Mouse (Mus musculus): ENCODE results near the gene Recql.
"Not testable (repeated sequence)": the region's sequence is repeated elsewhere in the genome, so short reads cannot be mapped to it uniquely, and the experiment has no call there.

Recql gene

DNA sequence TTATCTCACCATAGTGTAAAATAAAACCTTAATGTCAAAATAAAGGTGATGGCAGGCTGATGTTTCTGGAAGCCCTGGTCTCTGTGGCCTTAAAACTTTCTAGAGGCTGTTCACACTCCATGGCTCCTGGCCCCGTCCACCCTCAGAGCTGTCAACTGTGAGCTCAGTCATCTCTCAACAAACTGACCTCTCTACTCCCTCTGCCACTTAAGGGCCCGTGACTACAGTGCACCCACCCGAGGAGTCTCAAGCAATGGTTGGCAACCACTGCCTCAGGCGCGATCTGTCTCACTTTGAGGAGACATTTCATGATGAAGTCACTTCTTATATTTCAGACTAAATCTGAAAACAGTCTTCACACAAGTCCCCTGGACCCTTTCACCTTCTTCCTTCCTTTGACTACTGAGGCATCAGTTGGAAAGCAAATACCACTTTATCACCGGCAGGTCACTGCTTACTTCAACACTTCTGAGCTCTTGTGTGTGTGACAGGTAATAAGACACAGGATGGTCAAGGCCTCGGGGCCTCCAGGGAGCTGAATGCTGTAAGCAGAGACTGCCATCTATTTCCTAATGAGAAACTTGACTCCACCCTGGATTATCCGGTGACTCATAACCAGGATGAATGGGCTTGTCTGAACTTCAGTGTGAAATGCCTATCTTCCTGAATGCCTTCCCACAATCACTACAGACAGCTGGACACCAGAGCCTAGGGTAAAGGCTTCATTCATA is 21.0 kb downstream of the Recql start:
- no peak for DNase-seq (ENCODE audit: low read depth, low spot score)

DNA sequence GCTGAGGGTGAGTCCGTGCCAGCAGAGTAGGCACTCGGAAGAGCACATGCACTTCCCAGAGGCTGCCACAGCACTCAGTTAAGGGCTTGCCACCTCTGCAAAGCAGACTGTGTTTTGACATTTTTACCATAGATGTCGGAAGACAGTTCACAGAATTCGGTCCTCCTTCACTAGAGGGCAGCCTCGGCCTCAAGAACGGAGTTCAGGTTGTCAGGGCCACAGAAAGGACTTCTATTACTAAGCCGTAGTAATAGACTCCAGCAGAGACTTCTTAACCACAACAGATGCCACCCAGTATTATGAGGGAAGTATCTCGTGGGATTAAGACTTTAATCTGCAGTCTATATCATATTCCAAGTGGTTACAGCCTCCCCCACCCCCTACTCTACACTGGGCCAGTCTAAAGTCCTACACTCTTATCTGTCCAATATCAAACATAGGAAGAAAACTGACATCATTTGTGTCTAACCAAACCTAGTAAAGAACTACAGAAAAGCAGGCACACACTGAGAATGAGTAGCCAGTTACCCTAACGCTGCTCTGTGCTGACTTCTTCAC is 23.8 kb downstream of the Recql start:
- peak; percentile 21 for DNase-seq (ENCODE audit: low read depth, low spot score)

DNA sequence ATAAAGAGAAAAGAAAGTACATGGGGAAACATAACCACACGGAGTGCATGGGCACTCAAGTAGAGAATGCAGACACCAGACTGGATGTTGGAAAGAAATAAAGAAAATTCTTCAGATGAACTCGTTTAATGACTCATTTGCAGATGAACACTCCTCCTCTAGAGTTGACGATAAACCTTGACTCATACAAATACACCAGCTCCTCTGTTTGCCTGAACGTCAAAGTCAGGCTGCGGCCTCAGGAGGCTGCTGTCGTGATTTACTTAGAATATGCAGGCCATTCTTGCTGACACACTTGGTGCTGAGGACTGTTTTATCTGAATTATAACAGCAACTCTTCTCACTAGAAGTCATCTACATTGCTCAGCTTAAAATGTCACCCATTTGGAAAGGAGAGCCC is 24.9 kb downstream of the Recql start:
- no peak for DNase-seq (ENCODE audit: low read depth, low spot score)

DNA sequence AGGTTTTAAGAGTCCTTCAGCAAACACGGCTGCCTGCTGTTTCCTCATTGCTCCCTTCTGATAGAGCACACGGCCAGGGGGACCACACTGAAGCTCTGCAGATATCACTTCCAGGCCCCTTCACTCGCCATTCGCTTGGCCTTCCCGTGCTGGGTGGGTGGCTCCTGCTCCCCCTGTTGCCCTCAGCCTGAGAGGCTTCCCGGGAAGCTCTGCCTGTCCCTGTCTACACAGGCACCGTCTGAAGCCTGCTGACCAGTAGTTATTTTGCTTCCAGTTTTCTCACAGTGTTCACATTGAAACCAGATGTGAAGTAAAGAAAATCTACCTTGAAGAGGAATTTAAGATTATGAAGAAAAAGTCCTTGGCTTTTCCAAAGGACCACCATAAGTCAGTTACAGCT is 29.8 kb downstream of the Recql start:
- DNase-seq (ENCODE audit: low read depth, low spot score) = no peak

DNA sequence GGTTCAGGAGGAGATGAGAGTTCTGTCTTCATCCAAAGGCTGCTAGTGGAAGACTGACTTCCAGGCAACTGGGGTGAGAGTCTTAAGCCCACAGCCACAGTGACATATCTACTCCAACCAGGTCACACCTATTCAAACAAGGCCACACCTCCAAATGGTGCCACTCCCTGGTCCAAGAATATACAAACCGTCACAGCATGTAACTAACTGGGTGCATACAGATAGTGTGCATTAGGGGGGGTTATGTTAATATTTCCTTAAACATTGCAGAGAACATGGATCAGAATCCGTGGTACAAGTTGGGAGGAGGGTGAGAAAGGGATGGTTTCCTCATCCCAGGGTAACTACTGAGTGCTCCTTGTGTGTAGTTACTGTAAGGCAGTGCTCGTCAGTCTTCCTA is 34.8 kb downstream of the Recql start:
- not testable (repeated sequence) for DNase-seq (ENCODE audit: low read depth, low spot score)

DNA sequence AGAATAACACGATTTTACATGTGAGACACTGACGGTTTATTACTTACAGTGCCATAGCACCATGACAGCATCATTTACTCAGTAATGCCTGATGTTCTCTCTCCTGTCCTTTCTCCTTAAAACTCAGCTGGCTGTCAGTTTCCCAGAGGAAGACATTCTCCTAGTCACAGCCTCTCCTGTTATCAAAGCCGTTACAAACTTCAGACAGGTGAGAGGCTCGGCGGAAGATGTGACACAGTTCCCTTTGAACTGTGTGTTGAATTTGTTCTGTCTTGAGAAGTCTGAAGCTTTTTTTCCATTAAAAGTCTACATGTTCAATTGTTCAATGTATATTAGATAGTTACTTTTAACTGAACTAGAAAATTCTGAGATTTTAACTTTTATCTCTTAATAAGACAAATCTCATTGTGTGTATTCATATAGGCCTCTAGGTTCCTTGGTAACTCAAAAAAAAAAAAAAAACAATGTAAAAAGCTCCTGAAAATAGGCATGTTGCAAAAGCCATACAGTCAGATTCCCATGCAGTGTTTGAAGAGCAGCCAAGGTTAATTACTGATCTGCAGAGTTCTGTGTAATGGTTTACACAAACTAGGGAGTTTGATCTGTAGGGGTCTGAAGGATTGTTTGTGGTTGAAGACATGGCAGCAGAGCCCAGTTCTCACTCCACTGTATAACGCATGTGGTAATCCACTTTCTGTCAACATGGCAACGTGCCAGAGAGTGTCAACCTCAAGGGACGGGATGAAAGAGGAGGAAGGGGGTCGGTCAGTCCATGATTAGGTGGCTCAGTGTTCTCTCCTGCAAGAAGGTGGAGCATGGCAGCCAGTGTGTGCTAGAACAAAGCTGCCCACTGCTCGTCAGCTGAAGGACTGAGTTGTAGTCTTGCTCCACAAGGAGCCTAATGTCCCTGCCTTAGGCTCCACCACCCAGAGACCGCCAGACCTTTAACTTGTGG is 39.2 kb downstream of the Recql start:
- DNase-seq (ENCODE audit: low read depth, low spot score) = no peak

DNA sequence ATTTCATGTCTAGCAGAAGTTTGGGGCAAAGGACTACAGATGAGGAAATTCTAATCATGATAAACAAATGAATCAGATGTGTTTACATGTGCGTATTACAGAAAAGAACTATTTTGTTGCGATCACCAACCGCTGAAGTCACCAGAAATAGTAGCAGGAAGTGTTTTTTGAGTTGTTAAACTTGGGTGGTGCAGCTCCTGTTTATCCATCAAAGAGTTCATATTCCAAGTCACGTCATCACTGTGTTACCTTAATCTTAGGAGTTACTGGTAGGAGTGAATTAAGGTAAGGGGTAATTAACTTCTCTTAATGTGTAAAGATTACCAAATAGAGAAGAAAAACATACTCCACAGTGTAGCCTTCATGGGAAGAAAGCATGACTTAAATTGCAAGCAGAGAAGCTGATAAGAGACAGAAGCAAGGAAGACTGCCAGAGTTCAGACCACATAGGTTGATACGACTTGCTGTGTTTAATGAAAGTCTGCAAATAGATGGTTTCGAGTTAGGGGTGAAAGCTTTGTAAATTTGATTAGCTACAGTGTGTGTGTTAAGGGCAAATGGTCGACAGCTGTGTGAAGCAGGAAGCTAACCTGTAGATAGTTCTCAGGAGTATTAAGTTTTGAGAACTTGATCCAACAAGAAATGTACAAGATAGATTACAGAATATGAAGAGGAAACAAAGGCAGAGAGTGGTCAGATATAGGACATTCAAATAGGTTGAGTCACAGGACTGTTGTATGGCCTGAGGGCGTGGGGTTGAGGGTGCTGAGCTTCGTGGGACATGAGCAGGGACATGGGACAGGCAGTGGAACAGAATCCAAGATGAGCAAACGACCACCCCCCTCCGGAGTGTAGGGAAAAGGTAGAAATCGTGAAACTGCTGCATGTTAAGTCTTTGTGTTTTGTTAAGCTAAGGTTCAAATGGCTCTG is 40.4 kb downstream of the Recql start:
- no peak for DNase-seq (ENCODE audit: low read depth, low spot score)

DNA sequence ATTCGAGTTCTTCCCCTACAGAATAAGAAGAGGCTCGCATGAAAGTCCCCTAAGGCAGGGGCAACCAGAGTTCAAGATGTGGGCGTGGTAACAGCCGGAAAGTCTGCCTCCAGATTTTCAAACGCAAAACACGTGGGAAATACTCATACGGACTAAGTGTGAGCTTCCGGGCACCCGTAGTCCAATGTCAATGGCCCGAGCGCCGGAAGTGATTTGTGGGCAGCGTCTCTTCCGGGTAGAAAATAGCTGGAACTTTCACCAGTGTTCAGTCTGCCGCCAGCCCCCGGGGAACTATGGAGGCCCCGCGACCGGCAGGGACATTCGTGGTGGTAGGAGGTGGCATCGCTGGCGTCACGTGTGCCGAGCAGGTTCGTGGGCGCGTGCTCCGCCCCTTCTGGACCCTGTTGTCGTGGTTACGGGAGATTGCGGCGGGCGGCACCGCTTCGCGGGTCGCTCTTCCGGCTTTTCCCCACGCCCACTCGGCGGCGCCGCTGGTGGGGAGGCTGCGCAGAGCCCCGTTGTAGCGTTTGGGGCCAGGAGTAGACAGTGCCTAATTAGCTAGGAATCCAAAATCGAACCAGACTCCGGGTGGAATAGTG is 41.3 kb downstream of the Recql start, which contains the start of gene Pyroxd1:
TSS of gene Pyroxd1 (plus strand) at position 215 of the 599 bp plus-strand sequence.
- DNase-seq (ENCODE audit: low read depth, low spot score) = peak; percentile 83

DNA sequence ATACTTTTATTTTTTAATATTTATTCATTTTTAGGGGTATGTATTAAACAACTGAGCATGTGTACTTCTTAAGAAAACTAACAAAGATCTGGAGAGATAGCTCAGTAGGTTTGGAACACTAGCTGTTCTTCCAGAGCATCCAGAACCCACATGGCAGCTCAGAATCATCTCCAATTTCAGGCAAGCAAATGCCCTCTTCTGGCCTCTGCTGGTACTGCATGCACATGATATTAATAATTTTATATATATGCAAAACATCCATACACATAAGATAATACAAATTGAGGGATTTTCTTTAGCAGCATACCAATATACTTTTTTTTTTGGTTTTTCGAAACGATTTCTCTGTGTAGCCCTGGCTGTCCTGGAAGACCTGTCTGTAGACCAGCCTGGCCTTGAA is 43.3 kb downstream of the Recql start:
- DNase-seq (ENCODE audit: low read depth, low spot score) = peak; percentile 19

DNA sequence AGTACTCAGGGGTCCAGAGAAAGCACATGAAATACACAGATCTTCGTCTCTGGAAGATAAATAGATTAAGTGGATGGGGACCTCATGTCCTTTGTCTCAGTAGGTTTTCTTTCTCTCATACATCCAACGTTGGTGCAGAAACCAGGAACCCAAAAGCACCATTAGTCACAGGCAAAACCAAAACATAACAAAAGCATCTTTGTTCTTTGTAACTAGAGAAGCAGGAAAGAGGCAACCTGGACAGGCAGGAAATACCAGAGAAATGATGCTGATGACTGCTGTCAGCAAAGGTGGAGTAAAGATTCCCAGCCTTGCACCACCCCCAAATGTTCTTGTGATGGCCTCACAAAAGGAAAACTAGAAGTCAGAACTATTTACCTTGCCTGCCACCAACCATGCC is 47.3 kb downstream of the Recql start:
- DNase-seq (ENCODE audit: low read depth, low spot score) = no peak

DNA sequence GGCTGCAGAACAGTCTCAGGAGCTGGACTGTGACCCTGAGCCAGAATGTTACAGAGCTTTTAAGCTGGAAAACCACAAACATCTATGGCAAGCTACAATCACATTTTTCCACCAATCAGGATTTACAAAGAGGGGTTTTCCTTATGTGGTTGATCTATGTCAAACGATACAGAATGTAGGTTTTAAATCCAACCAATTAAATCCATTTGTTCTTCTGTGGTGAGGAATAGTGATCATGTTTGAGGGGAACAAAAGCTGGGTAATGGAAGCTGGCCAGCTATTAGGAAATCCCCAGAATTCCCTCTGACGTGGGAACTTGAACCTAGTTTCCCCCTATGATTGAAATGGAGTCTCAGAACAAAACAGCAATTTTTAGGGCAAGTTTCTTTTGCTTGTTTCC is 47.9 kb downstream of the Recql start:
- no peak for DNase-seq (ENCODE audit: low read depth, low spot score)

DNA sequence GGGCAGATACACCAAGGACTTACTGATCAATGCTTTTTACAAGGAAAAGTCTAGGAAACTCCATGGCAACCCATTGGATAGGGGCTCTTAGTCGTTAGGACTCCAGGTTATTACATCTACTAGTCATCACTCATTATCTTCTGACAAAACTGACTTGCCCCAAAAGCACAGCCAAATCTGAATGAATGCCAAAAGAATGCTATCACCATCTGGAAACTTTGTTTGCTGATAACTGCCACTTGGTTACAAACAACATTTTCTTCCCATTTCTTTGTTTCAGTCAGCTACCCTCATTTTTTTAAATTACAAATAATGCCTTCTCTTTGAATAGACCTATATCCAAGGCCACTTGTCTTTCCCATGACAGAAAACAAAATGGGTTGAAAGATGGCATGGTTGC is 57.7 kb downstream of the Recql start:
- DNase-seq (ENCODE audit: low read depth, low spot score) = no peak

DNA sequence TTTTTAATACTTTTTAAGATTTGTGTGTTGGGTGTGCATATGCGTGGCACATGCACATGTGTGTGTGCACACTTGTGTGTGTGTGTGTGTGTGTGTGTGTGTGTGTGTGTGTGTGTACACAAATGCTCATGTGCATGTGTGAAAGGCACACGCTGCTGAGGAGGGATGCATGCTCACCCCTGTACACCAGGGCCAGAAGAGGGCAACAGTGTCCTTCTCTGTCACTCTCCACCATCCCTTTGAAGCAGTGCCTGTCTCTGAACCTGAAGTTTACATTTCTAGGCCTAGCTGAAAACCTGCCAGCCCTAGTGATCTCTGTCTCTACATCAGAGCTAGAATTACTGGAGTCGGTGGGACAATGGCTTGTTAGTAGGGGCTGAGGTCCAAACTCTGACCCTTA is 60.3 kb downstream of the Recql start:
- DNase-seq (ENCODE audit: low read depth, low spot score) = no peak

DNA sequence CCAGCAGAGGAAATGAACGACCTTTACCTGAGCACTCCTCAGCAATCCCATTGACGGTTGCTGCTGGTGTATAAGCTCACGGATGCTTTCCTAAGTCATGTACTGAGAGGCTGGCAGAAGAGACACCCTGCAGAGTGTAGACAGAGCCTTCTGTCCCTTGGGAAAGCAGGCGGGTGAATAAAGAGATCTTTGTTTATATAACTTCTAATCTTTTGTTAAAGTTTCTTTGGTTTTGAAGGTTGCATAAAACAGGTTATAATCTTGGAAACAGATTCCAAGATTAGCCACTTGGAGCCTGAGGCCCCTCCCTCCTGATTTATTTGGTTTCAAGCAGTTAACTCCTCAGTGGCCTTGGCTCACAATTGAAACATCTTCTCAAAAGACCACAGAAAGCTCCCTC is 64.0 kb downstream of the Recql start, which contains the start of gene Slco1a5:
TSS of gene Slco1a5 (minus strand) at position 101 of the 400 bp plus-strand sequence.
- DNase-seq (ENCODE audit: low read depth, low spot score) = no peak

DNA sequence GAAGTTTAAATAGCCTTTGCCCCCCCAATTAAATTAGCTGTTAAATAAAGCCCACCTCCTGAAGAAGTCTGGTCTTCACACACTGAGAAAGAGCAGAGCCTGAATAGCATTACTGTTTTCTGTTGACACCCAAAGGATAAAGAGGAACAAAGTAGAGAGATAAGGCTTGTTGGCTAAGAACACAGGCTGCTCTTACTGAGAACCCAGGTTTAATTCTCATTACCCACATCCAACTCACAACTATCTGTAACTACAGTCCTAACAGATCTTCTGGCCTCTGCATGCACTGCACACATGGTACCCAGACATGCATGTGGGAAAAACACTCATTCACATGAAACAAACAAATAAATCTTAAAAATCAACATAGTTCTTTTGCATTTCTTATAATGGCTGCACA is 69.8 kb downstream of the Recql start:
- no peak for DNase-seq (ENCODE audit: low read depth, low spot score)

DNA sequence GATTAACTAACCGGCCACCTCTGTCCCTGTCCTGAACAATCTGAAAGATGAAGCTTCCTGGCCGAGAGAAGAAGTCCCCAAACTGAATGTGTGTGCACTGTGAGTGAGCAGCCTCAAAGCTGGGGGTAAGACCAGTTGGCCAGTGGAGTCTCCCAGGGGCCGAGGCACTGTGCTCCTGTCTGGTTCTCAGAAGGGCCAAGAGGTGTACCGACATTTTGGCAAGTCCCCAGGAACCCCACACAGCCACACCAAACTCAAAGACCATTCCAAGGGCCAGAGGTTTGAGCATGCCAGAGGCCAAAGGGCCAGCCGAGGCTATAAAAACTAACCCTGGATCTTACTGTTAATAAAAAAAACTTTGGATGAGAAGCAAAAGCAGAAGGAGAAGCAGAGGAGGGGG is 72.6 kb downstream of the Recql start:
- DNase-seq (ENCODE audit: low read depth, low spot score) = no peak

DNA sequence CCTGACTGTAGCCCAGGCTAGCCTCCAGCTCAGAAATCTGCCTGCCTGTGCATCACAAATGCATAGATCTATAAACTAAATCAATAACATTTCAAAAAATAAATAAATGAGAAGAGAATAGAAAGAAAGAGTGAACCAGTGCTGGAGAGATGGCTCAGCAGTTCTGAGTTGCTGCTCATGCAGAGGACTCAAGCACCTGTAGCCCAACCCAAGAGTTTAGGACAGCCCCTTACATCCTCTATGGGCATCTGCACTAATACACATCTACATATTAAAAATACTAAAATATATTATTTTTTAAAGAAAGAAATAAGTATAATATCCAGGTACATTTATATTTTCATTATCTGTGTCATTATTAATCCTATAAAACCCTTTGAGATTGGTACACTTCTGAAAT is 81.8 kb downstream of the Recql start:
- no peak for DNase-seq (ENCODE audit: low read depth, low spot score)

Measured in retina, postnatal 7 days (tissue).